Mouse (Mus musculus) CD4-positive naive resting alpha-beta T cell, adult 76 days (primary cell): ENCODE results near the gene Ly86. TPM values are rescaled to one million over a fixed set of nuclear protein-coding genes. Genes with fewer than 3 reads are reported as not detected.

Experiments
- total RNA-seq: library from RNA; stranded (reverse); gene quantifications from one replicate; pipeline ENCODE4 v1.2.4, GENCODE M21; 2023

Gene Ly86
- total RNA-seq: 16.3 TPM

GRCm38 (mm10) chr13:37344909-37345772, at the start of gene Ly86:
TSS of gene Ly86 (plus strand) at chr13:37345208.

